In the genomic region with DNA sequence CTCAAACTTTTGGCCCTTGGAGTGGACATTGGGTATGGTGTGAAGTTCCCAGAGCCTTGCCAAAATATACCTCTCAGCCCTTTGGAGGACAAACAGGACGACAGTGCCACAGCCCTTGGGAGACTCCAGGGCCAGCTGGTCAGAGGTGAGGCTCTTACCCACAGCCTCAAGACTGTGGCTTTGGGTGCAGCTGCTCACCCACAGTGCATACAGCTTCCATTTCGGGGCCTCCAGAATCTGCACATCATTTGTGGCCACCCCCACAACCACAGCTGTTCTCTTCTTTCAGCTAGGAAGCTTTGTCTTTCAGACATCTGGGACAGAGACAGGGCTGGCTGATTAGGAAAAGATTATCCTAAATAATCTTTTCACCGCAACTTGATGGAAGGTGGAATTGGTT, we compare ENCODE assay signal across 25 mouse cellular contexts. TPM values are rescaled to one million over a fixed set of nuclear protein-coding genes. Genes with fewer than 3 reads are reported as not detected.
DNase-seq lines count a peak whose midpoint lies in the region; TF ChIP-seq lines count a peak whose summit lies in the region.
"Had no signal": no experiment of that assay in that cellular context is flagged by ENCODE, and none has a peak within 500 bp of the region (broad histone marks: within the 10 kb centered on the region; RNA-seq: fewer than 3 reads in every experiment).

No protein-coding gene starts in this region.

- H3ac ChIP-seq in C2C12 (ENCODE audit: control insufficient read depth, insufficient read length, low read depth), result no peak overlapping the region
- no peak overlapping the region for H3ac ChIP-seq in myocyte (ENCODE audit: control insufficient read depth, insufficient read length)

- TF ChIP-seq POLR2A in myocyte (IDR thresholded peaks at IDR 0.05; ENCODE audit: insufficient read length, low read depth), result no peak

- H3K36me3 ChIP-seq in C2C12 (ENCODE audit: control insufficient read depth, insufficient read depth), result no peaks in the 10 kb centered on the region
- H3K36me3 ChIP-seq in myocyte (ENCODE audit: control insufficient read depth, insufficient read depth), result no peaks in the 10 kb centered on the region
- H3K36me3 ChIP-seq: embryonic facial prominence, embryonic 13.5 days; forebrain, embryonic 15.5 days; G1E had no signal

- peak; percentile 48 for DNase-seq in heart, adult 11 months
- no peak for DNase-seq in heart, adult 8-10 months (ENCODE audit: low spot score)
- no peak for DNase-seq in lung, postnatal 36 days
- DNase-seq: adrenal gland, adult 8-10 months; adrenal gland, postnatal 14 days; adrenal gland, postnatal 36 days; cerebellum, adult 11-12 months; cerebellum, adult 2 months; cerebellum, adult 9-10 months; cerebellum, postnatal 10 days; cerebellum, postnatal 25 days; forebrain, postnatal 0 days had no signal

- H3K79me2 ChIP-seq in C2C12 (ENCODE audit: control insufficient read depth, insufficient read depth) (no peaks in the 10 kb centered on the region), myocyte (ENCODE audit: control insufficient read depth, insufficient read depth) (no peaks in the 10 kb centered on the region)

- no peak overlapping the region for H3K4me3 ChIP-seq in C2C12 (ENCODE audit: insufficient read depth, poor library complexity, severe bottlenecking)
- H3K4me3 ChIP-seq in myocyte, result no peak overlapping the region
- H3K4me3 ChIP-seq: embryonic facial prominence, embryonic 13.5 days; forebrain, embryonic 13.5 days; forebrain, embryonic 15.5 days had no signal

- TF ChIP-seq CTCF in C2C12 (IDR thresholded peaks at IDR 0.05; ENCODE audit: control insufficient read depth, insufficient read depth, insufficient read length), result no peak

- no peak overlapping the region for H3K4me2 ChIP-seq in myocyte (ENCODE audit: low read depth)
- H3K4me2 ChIP-seq: embryonic facial prominence, embryonic 13.5 days; forebrain, embryonic 13.5 days; forebrain, embryonic 15.5 days had no signal

- H3K27me3 ChIP-seq in C2C12 (ENCODE audit: control insufficient read depth, insufficient read depth, insufficient read length) (no peaks in the 10 kb centered on the region), myocyte (ENCODE audit: control insufficient read depth, insufficient read depth, insufficient read length) (no peaks in the 10 kb centered on the region)
- H3K27me3 ChIP-seq: CH12.LX; embryonic facial prominence, embryonic 13.5 days; forebrain, embryonic 13.5 days; forebrain, embryonic 15.5 days had no signal

- no peaks in the 10 kb centered on the region for H3K79me3 ChIP-seq in C2C12 (ENCODE audit: low read depth)

TF ChIP-seq in C2C12, 6 proteins besides CTCF, POLR2A, EP300 and RAD21:
- no peak for TF ChIP-seq USF1 (IDR thresholded peaks at IDR 0.05; ENCODE audit: low read depth)
- TF ChIP-seq MYOD1 (IDR thresholded peaks at IDR 0.05; ENCODE audit: control insufficient read depth, insufficient read length, low read depth), result peak; percentile 53
- no peak for TF ChIP-seq FOSL1 (IDR thresholded peaks at IDR 0.05; ENCODE audit: insufficient read depth, low read length, poor library complexity, severe bottlenecking)
- no peak for TF ChIP-seq CEBPB (IDR thresholded peaks at IDR 0.05; ENCODE audit: low read depth)

TF ChIP-seq in myocyte, 11 proteins besides CTCF, POLR2A, EP300 and RAD21:
- TF ChIP-seq TCF3 (IDR thresholded peaks at IDR 0.05; ENCODE audit: insufficient read length, low read depth) (peak; percentile 87), REST (IDR thresholded peaks at IDR 0.05; ENCODE audit: insufficient read depth, insufficient read length) (no peak), TCF12 (IDR thresholded peaks at IDR 0.05; ENCODE audit: insufficient read depth, poor library complexity, severe bottlenecking) (peak; percentile 86), USF1 (IDR thresholded peaks at IDR 0.05; ENCODE audit: low read depth) (no peak), E2F4 (IDR thresholded peaks at IDR 0.05; ENCODE audit: insufficient read depth) (no peak), CEBPB (IDR thresholded peaks at IDR 0.05; ENCODE audit: insufficient read depth, poor library complexity, severe bottlenecking) (no peak), MAX (IDR thresholded peaks at IDR 0.05; ENCODE audit: low read depth) (no peak), POLR2AphosphoS2 (IDR thresholded peaks at IDR 0.05; ENCODE audit: insufficient read length, low read depth) (no peak), SRF (IDR thresholded peaks at IDR 0.05; ENCODE audit: control insufficient read depth, insufficient read length, low read depth) (no peak), MYOD1 (IDR thresholded peaks at IDR 0.05; ENCODE audit: control insufficient read depth in 1 of 3, insufficient read length in 2 of 3, low read depth in 2 of 3) (peak in 2 of 3 experiments; percentile 93 to 96), MYOG (IDR thresholded peaks at IDR 0.05; ENCODE audit: control insufficient read depth in 1 of 3, insufficient read depth in 1 of 3, insufficient read length in 2 of 3, low read depth in 2 of 3) (peak; percentile 93 to 99 (median 95))

RNA-seq across cellular contexts. Expression of gene Tmem232, which starts 27.1 kb away (rescaled TPM):
- total RNA-seq in heart, adult 8-10 months (2022), result under 1 TPM in 1 of 4 experiments, not detected in 3; 0.22 TPM
- polyA plus RNA-seq in C2C12 (2012; fragmentation: generic; extraction: Trizol) (not detected), myocyte (2012; fragmentation: generic; extraction: Trizol) (not detected)
- total RNA-seq: adrenal gland, adult 18-20 months; adrenal gland, adult 8-10 months; adrenal gland, postnatal 14 days; adrenal gland, postnatal 36 days; CH12.LX; G1E had no signal
- polyA plus RNA-seq: activated CD4-positive, CD25-positive, alpha-beta regulatory T cell, adult 4 months; CD4-positive, CD25-positive, alpha-beta regulatory T cell, adult 4 months; embryonic facial prominence, embryonic 11.5 days; forebrain, embryonic 11.5 days; G1E; Patski had no signal
